Mouse (Mus musculus): ENCODE results near the gene Hist1h2ag. TPM values are rescaled to one million over a fixed set of nuclear protein-coding genes. Genes with fewer than 3 reads are reported as not detected.

Hist1h2ag gene
- polyA plus RNA-seq, 1 experiment from 2014 or later, result 5.8 TPM

- Histone ChIP-seq H3K27ac (ENCODE audit: low read depth, low read length) (no peak overlapping the region), H3K4me3 (ENCODE audit: low read length) (peak overlapping the region; percentile 51), H3K9ac (ENCODE audit: low read depth, low read length) (peak overlapping the region; percentile 52), H3K36me3 (ENCODE audit: control insufficient read depth, insufficient read depth, low read length) (no peaks in the 10 kb centered on the region), H3K4me2 (ENCODE audit: low read length) (peak overlapping the region; percentile 94), H3K4me1 (ENCODE audit: control insufficient read depth, insufficient read depth, low read depth, low read length) (peaks cover 14% of the 10 kb centered on the region), H3K27me3 (replicated peaks; ENCODE audit: control insufficient read depth, insufficient read depth, low read length) (peaks cover 91% of the 10 kb centered on the region), H3K9me3 (ENCODE audit: control insufficient read depth, low read length) (no peaks in the 10 kb centered on the region; the same call in 1 of the 2 replicates)
- peak; percentile 67 for ATAC-seq
- under 1% methylated on average over 41 of the region's 45 CpGs for WGBS
These were observed 37.0 kb downstream of the Hist1h2ag start for GRCm38 (mm10) chr13:22005605-22006333.

- 32% methylated on average over 5 of the region's 5 CpGs for WGBS
- no peak for ATAC-seq
- H3K4me2 ChIP-seq (ENCODE audit: low read length), result no peak overlapping the region
- peaks cover 87% of the 10 kb centered on the region for H3K27me3 ChIP-seq (replicated peaks; ENCODE audit: control insufficient read depth, insufficient read depth, low read length)
- no peak overlapping the region for H3K27ac ChIP-seq (ENCODE audit: low read depth, low read length)
- peaks cover 14% of the 10 kb centered on the region for H3K4me1 ChIP-seq (ENCODE audit: control insufficient read depth, insufficient read depth, low read depth, low read length)
- no peaks in the 10 kb centered on the region for H3K9me3 ChIP-seq (ENCODE audit: control insufficient read depth, low read length)
- no peak overlapping the region for H3K4me3 ChIP-seq (ENCODE audit: low read length)
- H3K36me3 ChIP-seq (ENCODE audit: control insufficient read depth, insufficient read depth, low read length), result no peaks in the 10 kb centered on the region
- H3K9ac ChIP-seq (ENCODE audit: low read depth, low read length), result no peak overlapping the region
These were observed 40.9 kb downstream of the Hist1h2ag start for GRCm38 (mm10) chr13:22001823-22002222.

DNA sequence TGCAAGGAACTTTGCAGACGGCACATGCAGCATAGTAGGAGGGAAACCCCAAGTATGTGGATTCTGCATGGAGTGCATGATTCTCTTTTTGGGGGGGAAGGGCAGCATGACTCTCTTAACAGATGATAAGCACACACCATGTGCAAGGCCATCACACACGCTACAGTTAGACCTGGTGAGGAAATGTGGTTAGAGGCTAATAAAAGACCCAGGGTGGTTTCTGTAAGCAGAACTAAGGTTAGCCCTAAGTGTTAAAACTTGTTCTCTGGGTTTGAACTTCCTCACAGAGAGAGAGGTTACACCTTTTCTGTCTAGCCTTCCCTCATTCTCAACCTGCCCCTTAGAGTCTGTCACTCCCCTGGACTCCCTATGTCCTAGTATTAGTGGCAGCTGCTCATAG lies 41.4 kb downstream of the Hist1h2ag start:
- WGBS, result 54% methylated on average over 2 of the region's 2 CpGs
- Histone ChIP-seq H3K27me3 (replicated peaks; ENCODE audit: control insufficient read depth, insufficient read depth, low read length) (peaks cover 83% of the 10 kb centered on the region), H3K27ac (ENCODE audit: low read depth, low read length) (no peak overlapping the region), H3K4me1 (ENCODE audit: control insufficient read depth, insufficient read depth, low read depth, low read length) (peaks cover 9% of the 10 kb centered on the region), H3K4me2 (ENCODE audit: low read length) (no peak overlapping the region), H3K9me3 (ENCODE audit: control insufficient read depth, low read length) (no peaks in the 10 kb centered on the region), H3K36me3 (ENCODE audit: control insufficient read depth, insufficient read depth, low read length) (no peaks in the 10 kb centered on the region), H3K9ac (ENCODE audit: low read depth, low read length) (no peak overlapping the region), H3K4me3 (ENCODE audit: low read length) (no peak overlapping the region)
- ATAC-seq, result no peak

- Histone ChIP-seq H3K27ac (ENCODE audit: low read depth, low read length) (no peak overlapping the region), H3K4me3 (ENCODE audit: low read length) (no peak overlapping the region), H3K9me3 (ENCODE audit: control insufficient read depth, low read length) (peaks cover 3% of the 10 kb centered on the region; the same call in 1 of the 2 replicates), H3K36me3 (ENCODE audit: control insufficient read depth, insufficient read depth, low read length) (no peaks in the 10 kb centered on the region), H3K4me1 (ENCODE audit: control insufficient read depth, insufficient read depth, low read depth, low read length) (no peaks in the 10 kb centered on the region), H3K4me2 (ENCODE audit: low read length) (no peak overlapping the region), H3K27me3 (replicated peaks; ENCODE audit: control insufficient read depth, insufficient read depth, low read length) (peaks cover 82% of the 10 kb centered on the region), H3K9ac (ENCODE audit: low read depth, low read length) (no peak overlapping the region)
- WGBS, result 34% methylated on average over 4 of the region's 4 CpGs
- no peak for ATAC-seq
These were observed 43.6 kb downstream of the Hist1h2ag start for GRCm38 (mm10) chr13:21999147-21999546.

DNA sequence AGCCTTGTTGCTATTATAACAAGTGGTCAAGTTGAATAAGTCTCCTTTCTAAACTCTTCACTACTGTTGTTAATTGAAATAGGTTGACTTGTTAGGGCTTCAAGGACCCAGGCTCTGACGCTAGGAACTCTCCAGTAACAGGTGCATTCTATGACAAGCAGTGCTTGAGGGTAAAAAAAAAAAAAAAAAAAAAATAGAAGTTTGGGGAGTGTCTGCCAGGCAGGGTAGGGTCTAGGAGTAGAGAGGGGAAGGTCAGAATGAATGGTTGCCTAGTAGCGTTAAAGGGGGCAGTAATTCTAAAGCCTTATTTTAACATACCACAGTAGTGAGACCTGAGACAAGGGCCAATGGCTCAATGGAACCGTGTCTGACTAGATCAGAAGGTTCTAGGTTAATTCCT lies 44.3 kb downstream of the Hist1h2ag start:
- H3K27me3 ChIP-seq (replicated peaks; ENCODE audit: control insufficient read depth, insufficient read depth, low read length), result peaks cover 78% of the 10 kb centered on the region
- WGBS, result 25% methylated on average over 3 of the region's 3 CpGs
- no peaks in the 10 kb centered on the region for H3K36me3 ChIP-seq (ENCODE audit: control insufficient read depth, insufficient read depth, low read length)
- no peak overlapping the region for H3K9ac ChIP-seq (ENCODE audit: low read depth, low read length)
- no peak overlapping the region for H3K4me3 ChIP-seq (ENCODE audit: low read length)
- H3K9me3 ChIP-seq (ENCODE audit: control insufficient read depth, low read length), result peaks cover 3% of the 10 kb centered on the region; the same call in 1 of the 2 replicates
- H3K4me1 ChIP-seq (ENCODE audit: control insufficient read depth, insufficient read depth, low read depth, low read length), result no peaks in the 10 kb centered on the region
- ATAC-seq, result no peak
- no peak overlapping the region for H3K4me2 ChIP-seq (ENCODE audit: low read length)
- no peak overlapping the region for H3K27ac ChIP-seq (ENCODE audit: low read depth, low read length)

GRCm38 (mm10) chr13:21997821-21998220 lies 44.9 kb downstream of the Hist1h2ag start:
- H3K4me2 ChIP-seq (ENCODE audit: low read length), result no peak overlapping the region
- H3K27me3 ChIP-seq (replicated peaks; ENCODE audit: control insufficient read depth, insufficient read depth, low read length), result peaks cover 75% of the 10 kb centered on the region
- H3K4me3 ChIP-seq (ENCODE audit: low read length), result no peak overlapping the region
- H3K36me3 ChIP-seq (ENCODE audit: control insufficient read depth, insufficient read depth, low read length), result no peaks in the 10 kb centered on the region
- 10% methylated on average over 4 of the region's 4 CpGs for WGBS
- no peak overlapping the region for H3K9ac ChIP-seq (ENCODE audit: low read depth, low read length)
- peaks cover 3% of the 10 kb centered on the region; the same call in 1 of the 2 replicates for H3K9me3 ChIP-seq (ENCODE audit: control insufficient read depth, low read length)
- no peak for ATAC-seq
- no peaks in the 10 kb centered on the region for H3K4me1 ChIP-seq (ENCODE audit: control insufficient read depth, insufficient read depth, low read depth, low read length)
- no peak overlapping the region for H3K27ac ChIP-seq (ENCODE audit: low read depth, low read length)

DNA sequence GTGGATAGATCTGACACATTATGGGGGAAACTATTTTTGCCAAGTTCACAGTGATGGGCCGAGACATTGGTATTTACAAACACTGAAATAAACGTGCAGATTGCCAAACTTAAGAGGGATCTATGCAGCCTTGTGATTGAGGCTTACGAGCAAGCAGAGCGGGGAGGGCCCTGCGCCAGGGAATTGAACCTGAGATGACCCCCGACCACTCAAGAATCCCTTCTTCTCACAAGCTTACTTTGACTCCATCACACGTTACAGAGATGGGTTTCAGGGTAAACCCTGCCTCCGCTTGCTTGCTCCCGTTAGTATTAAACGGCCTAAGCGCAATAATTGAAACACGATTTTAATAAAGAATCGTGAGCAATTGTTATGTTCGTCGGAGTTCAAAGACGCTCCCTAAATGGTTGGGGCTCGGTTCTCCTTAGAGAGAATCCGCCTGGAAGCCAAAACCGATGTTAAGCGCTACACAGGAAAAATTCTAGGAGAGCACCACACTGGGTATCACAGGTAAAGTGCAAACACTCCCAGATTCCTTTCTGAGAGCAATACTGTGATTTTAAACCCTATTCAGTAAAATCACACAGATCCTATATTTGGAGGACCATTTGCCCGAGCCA lies 45.4 kb downstream of the Hist1h2ag start:
- 2% methylated on average over 21 of the region's 21 CpGs for WGBS
- ATAC-seq, result no peak
- Histone ChIP-seq H3K9ac (ENCODE audit: low read depth, low read length) (no peak overlapping the region), H3K27ac (ENCODE audit: low read depth, low read length) (no peak overlapping the region), H3K4me3 (ENCODE audit: low read length) (peak overlapping the region; percentile 5; the same call in 1 of the 2 replicates), H3K27me3 (replicated peaks; ENCODE audit: control insufficient read depth, insufficient read depth, low read length) (peaks cover 70% of the 10 kb centered on the region), H3K4me2 (ENCODE audit: low read length) (peak overlapping the region; percentile 27), H3K4me1 (ENCODE audit: control insufficient read depth, insufficient read depth, low read depth, low read length) (no peaks in the 10 kb centered on the region), H3K36me3 (ENCODE audit: control insufficient read depth, insufficient read depth, low read length) (no peaks in the 10 kb centered on the region), H3K9me3 (ENCODE audit: control insufficient read depth, low read length) (peaks cover 3% of the 10 kb centered on the region; the same call in 1 of the 2 replicates)

GRCm38 (mm10) chr13:21996840-21997185 lies 45.9 kb downstream of the Hist1h2ag start:
- Histone ChIP-seq H3K4me3 (ENCODE audit: low read length) (peak overlapping the region; percentile 4; the same call in 1 of the 2 replicates), H3K4me1 (ENCODE audit: control insufficient read depth, insufficient read depth, low read depth, low read length) (no peaks in the 10 kb centered on the region), H3K36me3 (ENCODE audit: control insufficient read depth, insufficient read depth, low read length) (no peaks in the 10 kb centered on the region), H3K27me3 (replicated peaks; ENCODE audit: control insufficient read depth, insufficient read depth, low read length) (peaks cover 65% of the 10 kb centered on the region), H3K9ac (ENCODE audit: low read depth, low read length) (no peak overlapping the region), H3K4me2 (ENCODE audit: low read length) (peak overlapping the region; percentile 27), H3K9me3 (ENCODE audit: control insufficient read depth, low read length) (peaks cover 3% of the 10 kb centered on the region; the same call in 1 of the 2 replicates), H3K27ac (ENCODE audit: low read depth, low read length) (no peak overlapping the region)
- under 1% methylated on average over 13 of the region's 13 CpGs for WGBS
- no peak for ATAC-seq

DNA sequence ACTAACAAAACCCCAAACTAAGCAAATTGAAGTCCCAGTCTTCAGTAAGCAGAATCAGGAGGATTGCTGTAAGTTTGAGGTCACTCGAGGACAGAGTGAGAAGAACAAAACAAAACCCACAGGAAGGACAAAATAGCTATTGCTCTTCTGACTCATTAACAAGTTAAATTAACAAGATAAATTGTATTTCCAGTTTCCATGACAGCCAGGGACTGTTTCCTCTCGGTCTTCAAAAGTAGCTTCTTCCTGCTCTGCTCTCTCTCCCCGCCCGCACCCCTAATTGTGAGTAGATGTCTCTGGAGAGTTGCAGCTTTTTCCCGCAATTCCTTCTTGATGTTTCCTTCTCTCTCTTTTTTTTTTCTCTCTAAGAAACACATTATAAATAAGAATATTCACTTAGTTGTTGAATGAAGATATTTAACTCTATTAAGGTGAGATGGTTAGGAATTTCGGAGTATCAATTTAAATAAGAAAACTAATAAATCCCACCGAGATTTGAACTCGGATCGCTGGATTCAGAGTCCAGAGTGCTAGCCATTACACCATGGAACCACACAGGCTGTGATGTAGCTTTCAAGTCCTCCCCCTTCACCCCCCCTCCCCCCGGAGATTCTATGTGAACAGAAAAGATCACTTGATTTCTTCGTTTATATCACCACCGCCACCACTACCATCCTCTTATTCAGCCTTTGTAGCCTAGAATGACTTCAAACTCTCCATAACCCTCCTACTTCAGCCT lies 46.5 kb downstream of the Hist1h2ag start:
- Histone ChIP-seq H3K36me3 (ENCODE audit: control insufficient read depth, insufficient read depth, low read length) (no peaks in the 10 kb centered on the region), H3K4me3 (ENCODE audit: low read length) (peak overlapping the region; percentile 4), H3K9me3 (ENCODE audit: control insufficient read depth, low read length) (peaks cover 5% of the 10 kb centered on the region), H3K4me1 (ENCODE audit: control insufficient read depth, insufficient read depth, low read depth, low read length) (no peaks in the 10 kb centered on the region), H3K27me3 (replicated peaks; ENCODE audit: control insufficient read depth, insufficient read depth, low read length) (peaks cover 60% of the 10 kb centered on the region), H3K9ac (ENCODE audit: low read depth, low read length) (no peak overlapping the region), H3K4me2 (ENCODE audit: low read length) (peak overlapping the region; percentile 48), H3K27ac (ENCODE audit: low read depth, low read length) (no peak overlapping the region)
- no peak for ATAC-seq
- under 1% methylated on average over 12 of the region's 12 CpGs for WGBS
